Mouse (Mus musculus) ovary, postnatal 10 days (tissue): ENCODE results near the gene Unc50.

Source experiments
- DNase-seq: peaks from one replicate; pipeline ENCODE4 v3.0.0; 2022; ENCODE audit warnings: low spot score

The Unc50 gene

GRCm38 (mm10) chr1:37448361-37449095, 18.6 kb downstream of the Unc50 start:
- DNase-seq: peak; percentile 11

DNA sequence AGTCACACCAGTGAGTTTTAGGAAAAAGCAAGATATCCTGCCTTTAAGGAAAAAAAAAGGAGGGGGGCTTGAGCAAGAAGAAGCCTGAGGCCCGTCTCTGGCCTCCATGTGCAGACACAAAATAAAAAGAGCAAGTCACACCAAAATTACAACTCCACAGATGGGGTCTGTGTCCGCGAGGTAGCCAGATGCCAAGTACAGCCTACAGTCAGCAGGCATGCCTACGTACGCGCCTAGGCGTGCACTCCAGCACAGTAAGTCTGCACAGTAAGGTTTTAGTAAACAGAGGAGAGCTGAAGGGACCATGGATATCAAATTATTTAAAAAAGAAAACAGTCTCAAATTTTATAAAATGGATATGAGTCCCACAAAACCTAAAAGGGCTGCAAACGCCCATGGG, 21.3 kb downstream of the Unc50 start:
- DNase-seq: no peak

GRCm38 (mm10) chr1:37457546-37457945, 27.6 kb downstream of the Unc50 start:
- no peak for DNase-seq

DNA sequence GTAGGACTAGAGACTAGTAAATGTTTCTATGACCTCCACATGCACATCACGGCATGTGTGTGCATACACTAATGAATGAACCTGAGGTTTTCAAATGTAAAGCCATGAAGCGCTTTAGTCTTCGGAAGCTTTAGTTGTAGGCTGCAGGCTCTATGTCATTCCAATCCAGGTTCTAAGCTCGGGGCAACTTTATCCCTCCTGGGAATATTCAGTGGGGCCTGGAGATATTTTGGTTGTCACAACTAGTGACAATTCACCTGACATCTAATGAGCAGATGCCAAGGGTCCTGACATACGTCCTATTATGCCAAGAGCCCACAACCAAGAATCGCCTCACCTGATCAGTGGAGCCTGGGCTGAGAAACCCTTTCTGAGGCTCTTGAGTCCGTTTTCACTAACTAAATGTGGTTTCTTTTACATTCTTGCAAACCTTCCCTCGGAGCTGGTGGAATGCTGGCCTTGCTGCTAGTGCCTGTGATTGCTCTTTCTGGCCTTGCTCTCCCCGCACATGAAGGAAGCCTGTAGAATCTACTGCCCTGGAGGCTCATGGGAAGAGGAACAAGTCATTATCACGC, 35.0 kb downstream of the Unc50 start:
- DNase-seq: no peak

- no peak for DNase-seq
Measured at GRCm38 (mm10) chr1:37466322-37466995, 36.5 kb downstream of the Unc50 start.

- no peak for DNase-seq
Measured at GRCm38 (mm10) chr1:37467806-37468205, 37.9 kb downstream of the Unc50 start.

DNA sequence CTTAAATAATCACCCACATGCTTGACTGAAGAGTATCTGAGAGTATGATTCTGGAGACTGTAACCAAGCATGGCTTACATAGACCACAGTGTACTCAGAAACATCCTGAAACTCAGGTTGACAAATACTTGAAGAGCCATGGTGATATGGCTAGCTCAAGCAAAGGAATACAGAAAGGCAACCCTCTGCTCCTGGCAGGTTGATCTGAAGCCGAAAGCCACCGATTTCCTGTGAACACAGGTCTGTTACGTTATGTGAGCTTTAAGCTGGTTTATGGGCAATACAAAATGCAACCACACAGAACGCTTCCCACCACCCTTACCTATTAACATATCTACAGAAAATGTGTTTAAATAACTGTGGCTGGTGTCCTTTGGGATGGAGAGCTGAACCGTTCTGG, 39.1 kb downstream of the Unc50 start:
- DNase-seq: no peak

GRCm38 (mm10) chr1:37471179-37472148, 41.5 kb downstream of the Unc50 start:
- DNase-seq: no peak

DNA sequence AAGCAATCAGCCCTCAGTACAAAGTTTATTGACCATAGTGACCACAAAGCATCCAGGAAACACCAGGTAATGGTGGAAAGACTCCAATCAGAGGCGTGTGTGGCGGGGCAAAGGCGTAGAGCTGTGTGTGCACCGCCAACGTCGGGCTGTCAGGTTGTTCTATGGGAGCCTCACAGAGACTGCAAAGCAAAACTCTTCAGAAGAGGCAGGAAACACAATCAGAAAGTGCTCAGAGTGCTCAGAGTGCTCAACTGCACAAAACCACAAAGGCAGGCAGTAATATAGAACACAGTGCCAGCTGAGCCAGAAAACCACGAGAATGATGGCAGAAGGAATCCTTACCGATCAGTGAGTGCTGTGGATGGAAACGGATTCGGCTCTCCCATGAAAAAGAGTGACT, 43.3 kb downstream of the Unc50 start:
- no peak for DNase-seq

DNA sequence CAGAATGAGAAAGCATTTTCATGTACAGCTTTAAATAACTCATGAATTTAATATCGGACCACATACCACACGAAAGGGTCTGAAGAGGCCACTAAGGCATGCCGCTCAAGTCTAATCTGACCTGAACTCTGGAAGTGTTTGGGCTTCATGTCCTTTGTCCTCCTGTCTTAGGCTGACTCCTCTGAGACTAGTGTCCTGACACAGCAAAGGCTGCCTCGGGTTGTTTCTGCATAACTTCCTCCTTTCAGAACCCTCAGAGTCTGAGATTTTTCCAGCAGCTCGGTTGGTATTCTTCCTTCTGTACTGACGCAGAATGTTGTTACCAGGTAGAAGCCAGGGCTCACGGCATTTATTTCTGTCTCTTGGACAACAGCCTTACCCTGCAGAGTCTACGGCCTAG, 44.1 kb downstream of the Unc50 start:
- DNase-seq: no peak

- DNase-seq: no peak
Measured at GRCm38 (mm10) chr1:37474634-37475190, 44.8 kb downstream of the Unc50 start.

GRCm38 (mm10) chr1:37475312-37475711, 45.4 kb downstream of the Unc50 start:
- DNase-seq: no peak

- no peak for DNase-seq
Measured at GRCm38 (mm10) chr1:37477250-37477649, 47.3 kb downstream of the Unc50 start.

GRCm38 (mm10) chr1:37477928-37478327, 48.0 kb downstream of the Unc50 start:
- no peak for DNase-seq

GRCm38 (mm10) chr1:37478416-37478815, 48.5 kb downstream of the Unc50 start:
- no peak for DNase-seq

GRCm38 (mm10) chr1:37479074-37479473, 49.1 kb downstream of the Unc50 start:
- no peak for DNase-seq

- no peak for DNase-seq
Measured at GRCm38 (mm10) chr1:37479759-37480158, 49.8 kb downstream of the Unc50 start.

GRCm38 (mm10) chr1:37480731-37481130, 50.8 kb downstream of the Unc50 start:
- no peak for DNase-seq

DNA sequence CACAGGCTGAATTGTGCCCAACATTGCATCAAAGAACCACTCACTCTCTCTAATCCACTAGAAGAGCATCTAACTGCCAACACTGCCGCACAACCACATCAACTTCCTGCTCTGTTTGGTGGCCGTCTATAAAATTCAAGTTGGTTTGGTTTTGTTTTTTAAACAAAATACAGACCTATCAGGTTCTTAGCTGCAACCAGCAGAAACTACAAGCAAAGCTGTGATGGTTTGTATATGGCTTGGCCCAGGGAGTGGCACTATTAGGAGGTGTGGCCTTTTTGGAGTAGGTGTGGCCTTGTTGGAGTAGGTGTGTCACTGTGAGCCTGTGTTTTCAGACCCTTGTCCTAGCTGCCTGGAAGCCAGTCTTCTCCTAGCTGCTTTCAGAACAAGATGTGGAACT, 51.4 kb downstream of the Unc50 start:
- no peak for DNase-seq

DNA sequence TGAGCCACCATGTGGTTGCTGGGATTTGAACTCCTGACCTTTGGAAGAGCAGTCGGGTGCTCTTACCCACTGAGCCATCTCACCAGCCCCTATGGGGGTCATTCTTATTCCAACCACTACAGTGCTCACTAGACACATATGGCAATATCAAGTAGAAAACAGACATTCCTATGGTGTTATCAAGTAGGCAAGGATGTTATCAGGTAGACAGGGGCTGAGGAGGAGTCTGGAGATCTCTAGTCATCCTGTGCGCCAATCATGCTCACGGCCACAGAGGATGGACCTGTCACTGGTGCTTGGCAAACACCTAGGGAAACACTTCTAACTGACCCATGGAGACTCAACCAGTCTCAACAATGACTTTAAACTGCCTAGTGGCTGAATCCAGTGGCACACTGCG, 54.7 kb downstream of the Unc50 start:
- no peak for DNase-seq

DNA sequence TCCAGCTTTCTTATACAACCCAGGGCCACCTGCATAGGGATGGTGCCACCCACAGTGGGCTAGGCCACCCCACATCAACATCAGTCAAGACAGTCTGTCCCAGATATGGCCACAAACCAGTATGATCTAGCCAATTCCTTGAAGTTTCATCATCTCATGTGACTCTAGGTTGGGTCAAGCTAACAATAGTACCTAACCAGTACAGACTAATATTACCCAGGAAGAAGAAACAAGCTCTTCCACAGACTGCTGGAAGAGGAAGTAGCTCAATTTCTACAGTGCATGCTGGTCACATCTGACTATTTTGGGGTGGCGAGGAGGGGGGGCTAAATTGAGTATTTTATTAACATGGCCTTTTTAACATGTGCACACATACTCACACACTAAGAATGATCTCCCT, 56.5 kb downstream of the Unc50 start:
- DNase-seq: no peak

DNA sequence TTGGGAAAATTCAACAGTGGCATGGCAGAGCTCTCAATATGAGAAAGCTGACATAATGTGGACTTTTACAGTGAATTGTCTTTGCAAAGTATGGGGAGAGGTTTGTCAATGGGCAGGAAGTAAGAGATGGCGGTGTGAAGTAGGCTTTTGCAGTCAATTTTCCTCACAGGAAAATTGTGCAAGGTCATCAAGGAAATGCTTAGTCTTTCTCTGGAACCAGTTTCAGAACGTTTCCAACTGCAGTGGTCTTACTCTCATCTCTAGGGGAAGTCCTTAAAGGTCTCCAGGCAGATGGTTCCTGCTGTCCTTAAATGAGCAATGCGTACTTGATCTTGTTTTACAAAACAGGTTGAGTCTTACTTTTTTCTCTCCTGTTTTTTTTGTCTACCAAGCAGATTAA, 57.1 kb downstream of the Unc50 start:
- no peak for DNase-seq
